Comparison of ENCODE assay signal across 19 mouse cellular contexts in genomic region chr7:75712808-75713207, GRCm38 (mm10).
A peak's percentile ranks its signal among the peaks of the same experiment; 100 is the strongest.
DNase-seq lines count a peak whose midpoint lies in the region; ATAC-seq and TF ChIP-seq lines count a peak whose summit lies in the region.
"Had no signal": no experiment of that assay in that cellular context is flagged by ENCODE, and none has a peak within 500 bp of the region (broad histone marks: within the 10 kb centered on the region; RNA-seq: fewer than 3 reads in every experiment).

No protein-coding gene starts in this region.

- no peak overlapping the region for H3K9ac ChIP-seq in midbrain, embryonic 14.5 days (replicated peaks; ENCODE audit: low read length)
- no peak overlapping the region for H3K9ac ChIP-seq in midbrain, postnatal 0 days (replicated peaks; ENCODE audit: low read length, poor library complexity, severe bottlenecking)
- H3K9ac ChIP-seq in embryonic facial prominence, embryonic 14.5 days (ENCODE audit: low read depth, low read length) = no peak overlapping the region
- no peak overlapping the region for H3K9ac ChIP-seq in forebrain, embryonic 14.5 days (ENCODE audit: low read length)
- H3K9ac ChIP-seq: forebrain, postnatal 0 days; limb, embryonic 15.5 days; lung, embryonic 14.5 days; midbrain, embryonic 13.5 days had no signal

- H3K27me3 ChIP-seq in midbrain, embryonic 14.5 days (ENCODE audit: control insufficient read depth, insufficient read depth, low read length) = no peaks in the 10 kb centered on the region
- H3K27me3 ChIP-seq in midbrain, postnatal 0 days (ENCODE audit: insufficient read depth, low read length) = no peaks in the 10 kb centered on the region
- no peaks in the 10 kb centered on the region for H3K27me3 ChIP-seq in embryonic facial prominence, embryonic 14.5 days (replicated peaks; ENCODE audit: control insufficient read depth, insufficient read depth, low read length)
- no peaks in the 10 kb centered on the region for H3K27me3 ChIP-seq in forebrain, embryonic 14.5 days (replicated peaks; ENCODE audit: control insufficient read depth, insufficient read depth, low read length)
- H3K27me3 ChIP-seq: limb, embryonic 15.5 days; midbrain, embryonic 13.5 days had no signal

- H3K9me3 ChIP-seq in midbrain, embryonic 14.5 days (ENCODE audit: control insufficient read depth, low read length) = no peaks in the 10 kb centered on the region
- no peaks in the 10 kb centered on the region for H3K9me3 ChIP-seq in midbrain, postnatal 0 days (ENCODE audit: low read length)
- H3K9me3 ChIP-seq in embryonic facial prominence, embryonic 14.5 days (ENCODE audit: control insufficient read depth, low read length) = no peaks in the 10 kb centered on the region
- H3K9me3 ChIP-seq in forebrain, embryonic 14.5 days (replicated peaks; ENCODE audit: control insufficient read depth, low read length) = no peaks in the 10 kb centered on the region
- H3K9me3 ChIP-seq: limb, embryonic 15.5 days; midbrain, embryonic 13.5 days had no signal

- intact Hi-C loops in heart, postnatal 25 days (cut with DNase I) = no loop called here

- peak; percentile 35 to 54 for DNase-seq in heart, adult 9 months (ENCODE audit: low spot score in 2 of 2)
- DNase-seq in heart, postnatal 25 days (ENCODE audit: low spot score) = no peak
- DNase-seq in midbrain, embryonic 14.5 days = peak; percentile 2
- DNase-seq in midbrain, postnatal 0 days (ENCODE audit: low spot score) = no peak
- DNase-seq in embryonic facial prominence, embryonic 14.5 days (ENCODE audit: low spot score) = peak; percentile 52
- DNase-seq in skeletal muscle tissue, adult 2 months (ENCODE audit: low read depth, low spot score) = peak; percentile 48
- DNase-seq in forebrain, embryonic 14.5 days (ENCODE audit: low spot score) = no peak
- DNase-seq: cerebellum, adult 9-11 months; embryo, embryonic 11 days; forebrain, postnatal 0 days; gastrocnemius, postnatal 10 days; kidney, adult 18-20 months; kidney, postnatal 25 days; lung, embryonic 14.5 days; lung, postnatal 4 days; thymus, postnatal 25 days had no signal

- no peaks in the 10 kb centered on the region for H3K4me1 ChIP-seq in midbrain, embryonic 14.5 days (ENCODE audit: control insufficient read depth, insufficient read depth, low read length)
- no peaks in the 10 kb centered on the region for H3K4me1 ChIP-seq in midbrain, postnatal 0 days (ENCODE audit: insufficient read depth, low read length)
- H3K4me1 ChIP-seq in embryonic facial prominence, embryonic 14.5 days (ENCODE audit: control insufficient read depth, insufficient read depth, low read length) = 0 out of 2 replicates have a peak, but pooled peaks cover 11% of the 10 kb centered on the region
- no peaks in the 10 kb centered on the region for H3K4me1 ChIP-seq in forebrain, embryonic 14.5 days (ENCODE audit: control insufficient read depth, insufficient read depth, low read length)
- H3K4me1 ChIP-seq: limb, embryonic 15.5 days; midbrain, embryonic 13.5 days had no signal

- 61% methylated on average over 2 of the region's 2 CpGs for WGBS in midbrain, embryonic 14.5 days
- WGBS in midbrain, postnatal 0 days = 59% methylated on average over 2 of the region's 2 CpGs
- WGBS in embryonic facial prominence, embryonic 14.5 days = 53% methylated on average over 2 of the region's 2 CpGs
- 64% methylated on average over 2 of the region's 2 CpGs for WGBS in forebrain, embryonic 14.5 days

- no peak overlapping the region for H3K4me3 ChIP-seq in midbrain, embryonic 14.5 days (replicated peaks; ENCODE audit: low read depth, low read length)
- H3K4me3 ChIP-seq in midbrain, postnatal 0 days (ENCODE audit: low read depth, low read length) = no peak overlapping the region
- no peak overlapping the region for H3K4me3 ChIP-seq in embryonic facial prominence, embryonic 14.5 days (ENCODE audit: low read depth, low read length)
- no peak overlapping the region for H3K4me3 ChIP-seq in forebrain, embryonic 14.5 days (ENCODE audit: low read depth, low read length)
- H3K4me3 ChIP-seq: erythroblast, embryonic 14.5 days; limb, embryonic 15.5 days; midbrain, embryonic 13.5 days had no signal

- TF ChIP-seq CTCF in midbrain, postnatal 0 days (IDR thresholded peaks at IDR 0.05) = no peak

- no peak overlapping the region for H3K4me2 ChIP-seq in midbrain, embryonic 14.5 days (ENCODE audit: low read length)
- H3K4me2 ChIP-seq in midbrain, postnatal 0 days (ENCODE audit: low read depth, low read length, poor library complexity, severe bottlenecking) = no peak overlapping the region
- no peak overlapping the region for H3K4me2 ChIP-seq in embryonic facial prominence, embryonic 14.5 days (ENCODE audit: low read depth, low read length)
- no peak overlapping the region for H3K4me2 ChIP-seq in forebrain, embryonic 14.5 days (ENCODE audit: low read length)
- H3K4me2 ChIP-seq: limb, embryonic 15.5 days; lung, embryonic 14.5 days; midbrain, embryonic 13.5 days had no signal

- ATAC-seq in midbrain, embryonic 14.5 days (ENCODE audit: low FRiP score, low TSS enrichment) = no peak
- ATAC-seq in midbrain, postnatal 0 days (ENCODE audit: low FRiP score) = no peak
- ATAC-seq in embryonic facial prominence, embryonic 14.5 days (ENCODE audit: low read depth) = no peak
- no peak for ATAC-seq in forebrain, embryonic 14.5 days
- ATAC-seq: forebrain, postnatal 0 days; midbrain, embryonic 13.5 days had no signal

- H3K27ac ChIP-seq in midbrain, embryonic 14.5 days (replicated peaks; ENCODE audit: low read depth, low read length) = no peak overlapping the region
- H3K27ac ChIP-seq in midbrain, postnatal 0 days (ENCODE audit: low read depth, low read length) = no peak overlapping the region
- peak overlapping the region; percentile 50; the same call in 1 of the 2 replicates for H3K27ac ChIP-seq in embryonic facial prominence, embryonic 14.5 days (replicated peaks; ENCODE audit: low read depth, low read length)
- no peak overlapping the region for H3K27ac ChIP-seq in forebrain, embryonic 14.5 days (ENCODE audit: low read depth, low read length)
- H3K27ac ChIP-seq: limb, embryonic 15.5 days; midbrain, embryonic 13.5 days had no signal

- no peaks in the 10 kb centered on the region for H3K36me3 ChIP-seq in midbrain, embryonic 14.5 days (ENCODE audit: control insufficient read depth, insufficient read depth, low read length)
- H3K36me3 ChIP-seq in midbrain, postnatal 0 days (ENCODE audit: insufficient read depth, low read length) = no peaks in the 10 kb centered on the region
- H3K36me3 ChIP-seq in embryonic facial prominence, embryonic 14.5 days (ENCODE audit: control insufficient read depth, insufficient read depth, low read length) = peaks cover 12% of the 10 kb centered on the region; the same call in 1 of the 2 replicates
- H3K36me3 ChIP-seq in forebrain, embryonic 14.5 days (ENCODE audit: control insufficient read depth, insufficient read depth, low read length) = no peaks in the 10 kb centered on the region
- H3K36me3 ChIP-seq: midbrain, embryonic 13.5 days had no signal

Comparison
In these comparisons a context has a peak if more than half of its experiments do, and no peak if none do; other contexts are left out.
1. DNase-seq: peak in heart, adult 9 months (2 of 2), midbrain, embryonic 14.5 days (single experiment), embryonic facial prominence, embryonic 14.5 days (single experiment) and skeletal muscle tissue, adult 2 months (single experiment); none in heart, postnatal 25 days (single experiment), midbrain, postnatal 0 days (single experiment) and forebrain, embryonic 14.5 days (single experiment).